Mouse (Mus musculus) heart, adult 2 months (tissue): ENCODE measurements at regions not wholly inside any gene's neighbourhood (a gene's known extent, or its start where the extent isn't known, plus 50 kb on each side); places are given as distances from the start of the nearest gene placed in this dataset.
A peak's percentile ranks its signal among the peaks of the same experiment; 100 is the strongest.

Source experiments
- DNase-seq, 2 experiments: peaks; one replicate each; pipeline ENCODE4 v3.0.0; 2021
- H3K27ac ChIP-seq: fragments of 200-600 bp; 2 replicates; pipeline ENCODE4 v1.8.1; 2022
- H3K27me3 ChIP-seq: fragments of 200-500 bp; 2 replicates; pipeline ENCODE4 v1.6.1; 2012; ENCODE audit warnings: mild to moderate bottlenecking, low read length, inconsistent platforms, mixed read lengths; ENCODE audit not compliant: control insufficient read depth, insufficient read depth
- H3K36me3 ChIP-seq: fragments of 200-500 bp; 2 replicates; pipeline ENCODE4 v1.6.1; 2012; ENCODE audit warnings: low read length, inconsistent platforms; ENCODE audit not compliant: control insufficient read depth, insufficient read depth
- H3K4me1 ChIP-seq: fragments of 200-500 bp; 2 replicates; pipeline ENCODE4 v1.6.1; 2011; ENCODE audit warnings: low read length; ENCODE audit not compliant: control insufficient read depth, insufficient read depth
- H3K4me3 ChIP-seq: fragments of 200-600 bp; 2 replicates; pipeline ENCODE4 v1.8.1; 2022
- H3K79me2 ChIP-seq: fragments of 200-500 bp; replicated peaks from 2 replicates; pipeline ENCODE4 v1.6.1; 2012; ENCODE audit warnings: mild to moderate bottlenecking, inconsistent platforms, low read length, moderate library complexity, mixed read lengths; ENCODE audit not compliant: control insufficient read depth, insufficient read depth
- H3K9ac ChIP-seq: fragments of 200-500 bp; 2 replicates; pipeline ENCODE4 v1.6.1; 2012; ENCODE audit warnings: low read depth, mild to moderate bottlenecking, control low read depth, inconsistent platforms, low read length, mixed read lengths
- CTCF ChIP-seq: fragments of 200-600 bp; IDR thresholded peaks from 2 replicates; pipeline ENCODE4 v1.8.1; 2022; ENCODE audit warnings: antibody characterized with exemption, mild to moderate bottlenecking, moderate library complexity
- EP300 ChIP-seq: fragments of 200-500 bp; IDR thresholded peaks from 2 replicates; pipeline ENCODE4 v1.6.1; 2011; ENCODE audit warnings: low read depth, low read length, control low read depth; ENCODE audit not compliant: insufficient read depth
- POLR2A ChIP-seq: fragments of 200-500 bp; IDR thresholded peaks from 2 replicates; pipeline ENCODE4 v1.6.1; 2011; ENCODE audit warnings: mild to moderate bottlenecking, low read depth, low read length, control low read depth; ENCODE audit not compliant: insufficient read depth
- WGBS: fragments of 180-500 bp; shearing (Covaris S2); methylation state at CpG from one replicate; pipeline ENCODE4 v1.1.7; 2018; 5-methylcytosine and 5-hydroxymethylcytosine counted together
- intact Hi-C: fragments of 180-260 bp; cut with DNase I; formaldehyde crosslinking; loops from one replicate; pipeline ENCODE4 v1.15.1; 2025

GRCm38 (mm10) chr3:39528087-39528486, 641.3 kb downstream of the Fat4 start:
- H3K36me3 ChIP-seq, result no peaks in the 10 kb centered on the region
- H3K79me2 ChIP-seq, result no peaks in the 10 kb centered on the region
- 87% methylated on average over 5 of the region's 5 CpGs for WGBS
- intact Hi-C loops, result no loop called here
- TF ChIP-seq POLR2A, result no peak
- TF ChIP-seq CTCF, result no peak
- no peak for TF ChIP-seq EP300
- H3K27me3 ChIP-seq, result no peaks in the 10 kb centered on the region
- no peak overlapping the region for H3K4me3 ChIP-seq
- no peak overlapping the region for H3K9ac ChIP-seq
- H3K27ac ChIP-seq, result no peak overlapping the region
- no peaks in the 10 kb centered on the region for H3K4me1 ChIP-seq
- no peak for DNase-seq

DNA sequence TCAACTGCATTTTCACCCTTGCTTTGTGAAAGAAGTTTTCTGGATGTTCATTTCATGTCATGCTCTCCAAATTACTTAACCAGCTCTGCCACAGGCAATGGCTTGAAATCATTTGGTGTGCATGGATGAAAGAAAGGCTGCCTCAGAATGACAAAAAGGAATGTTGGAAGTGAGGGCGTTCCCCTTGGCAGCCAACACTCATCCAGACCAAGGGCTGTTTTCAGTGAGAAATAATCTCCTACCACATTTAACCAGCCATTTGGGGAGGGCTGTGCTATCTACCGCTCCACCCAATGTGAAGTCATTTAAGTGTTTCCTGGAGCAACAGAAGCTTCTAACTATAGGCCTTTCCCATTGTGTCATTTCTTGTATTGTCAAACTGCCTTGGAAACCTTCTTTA, 650.8 kb downstream of the Fat4 start:
- Histone ChIP-seq H3K4me3 (no peak overlapping the region), H3K4me1 (no peaks in the 10 kb centered on the region), H3K27me3 (no peaks in the 10 kb centered on the region), H3K79me2 (no peaks in the 10 kb centered on the region), H3K9ac (no peak overlapping the region), H3K27ac (no peak overlapping the region), H3K36me3 (no peaks in the 10 kb centered on the region)
- DNase-seq, result peak in 1 of 2 experiments; percentile 4
- intact Hi-C loops, result no loop called here
- TF ChIP-seq EP300, result no peak
- no peak for TF ChIP-seq CTCF
- TF ChIP-seq POLR2A, result no peak
- WGBS, result 29% methylated on average over 2 of the region's 2 CpGs

DNA sequence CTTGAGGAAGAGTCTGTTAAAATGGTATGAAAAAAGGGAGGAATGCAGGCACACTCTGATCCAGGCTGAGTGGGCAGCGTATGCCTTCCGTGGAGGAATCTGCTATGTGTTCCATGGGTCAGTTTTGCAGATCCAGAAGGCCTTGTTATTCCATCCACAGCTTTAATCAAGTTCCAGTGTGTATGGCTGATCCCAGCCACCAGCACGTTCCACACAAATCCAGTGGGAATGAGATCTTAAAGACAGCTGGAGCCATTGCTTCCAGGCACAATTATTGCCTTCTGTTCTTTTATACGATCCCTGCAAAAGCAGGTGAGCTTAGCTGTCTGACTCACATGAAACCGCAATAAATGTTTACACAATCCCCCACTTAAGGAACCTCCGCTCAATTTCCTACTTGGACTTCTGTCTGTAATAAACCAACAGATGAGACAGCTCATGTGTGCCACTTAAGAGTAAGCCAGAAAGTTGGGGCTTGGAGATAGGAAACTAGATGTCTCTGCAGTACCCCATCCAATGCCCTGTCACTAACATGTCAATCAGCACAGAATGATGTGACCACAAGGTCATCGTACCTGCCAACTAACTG, 653.9 kb downstream of the Fat4 start:
- Histone ChIP-seq H3K36me3 (no peaks in the 10 kb centered on the region), H3K27me3 (no peaks in the 10 kb centered on the region), H3K4me3 (no peak overlapping the region), H3K9ac (no peak overlapping the region), H3K4me1 (no peaks in the 10 kb centered on the region), H3K27ac (no peak overlapping the region), H3K79me2 (no peaks in the 10 kb centered on the region)
- 84% methylated on average over 7 of the region's 7 CpGs for WGBS
- TF ChIP-seq CTCF, result no peak
- TF ChIP-seq EP300, result no peak
- TF ChIP-seq POLR2A, result no peak
- no peak for DNase-seq
- intact Hi-C loops, result no loop called here

GRCm38 (mm10) chr3:39559460-39560041, 672.8 kb downstream of the Fat4 start:
- H3K79me2 ChIP-seq, result no peaks in the 10 kb centered on the region
- DNase-seq, result no peak
- intact Hi-C loops, result no loop called here
- WGBS, result 84% methylated on average over 3 of the region's 3 CpGs
- no peak overlapping the region for H3K27ac ChIP-seq
- no peaks in the 10 kb centered on the region for H3K36me3 ChIP-seq
- H3K4me3 ChIP-seq, result no peak overlapping the region
- no peak for TF ChIP-seq EP300
- TF ChIP-seq POLR2A, result no peak
- TF ChIP-seq CTCF, result no peak
- no peaks in the 10 kb centered on the region for H3K4me1 ChIP-seq
- no peaks in the 10 kb centered on the region for H3K27me3 ChIP-seq
- no peak overlapping the region for H3K9ac ChIP-seq

GRCm38 (mm10) chr3:39560951-39561350, 674.2 kb downstream of the Fat4 start:
- Histone ChIP-seq H3K9ac (no peak overlapping the region), H3K79me2 (no peaks in the 10 kb centered on the region), H3K27me3 (no peaks in the 10 kb centered on the region), H3K4me3 (no peak overlapping the region), H3K36me3 (no peaks in the 10 kb centered on the region), H3K4me1 (no peaks in the 10 kb centered on the region), H3K27ac (no peak overlapping the region)
- WGBS, result 75% methylated on average over 1 of the region's 1 CpGs
- no peak for DNase-seq
- intact Hi-C loops, result no loop called here
- TF ChIP-seq CTCF, result no peak
- no peak for TF ChIP-seq EP300
- TF ChIP-seq POLR2A, result no peak

DNA sequence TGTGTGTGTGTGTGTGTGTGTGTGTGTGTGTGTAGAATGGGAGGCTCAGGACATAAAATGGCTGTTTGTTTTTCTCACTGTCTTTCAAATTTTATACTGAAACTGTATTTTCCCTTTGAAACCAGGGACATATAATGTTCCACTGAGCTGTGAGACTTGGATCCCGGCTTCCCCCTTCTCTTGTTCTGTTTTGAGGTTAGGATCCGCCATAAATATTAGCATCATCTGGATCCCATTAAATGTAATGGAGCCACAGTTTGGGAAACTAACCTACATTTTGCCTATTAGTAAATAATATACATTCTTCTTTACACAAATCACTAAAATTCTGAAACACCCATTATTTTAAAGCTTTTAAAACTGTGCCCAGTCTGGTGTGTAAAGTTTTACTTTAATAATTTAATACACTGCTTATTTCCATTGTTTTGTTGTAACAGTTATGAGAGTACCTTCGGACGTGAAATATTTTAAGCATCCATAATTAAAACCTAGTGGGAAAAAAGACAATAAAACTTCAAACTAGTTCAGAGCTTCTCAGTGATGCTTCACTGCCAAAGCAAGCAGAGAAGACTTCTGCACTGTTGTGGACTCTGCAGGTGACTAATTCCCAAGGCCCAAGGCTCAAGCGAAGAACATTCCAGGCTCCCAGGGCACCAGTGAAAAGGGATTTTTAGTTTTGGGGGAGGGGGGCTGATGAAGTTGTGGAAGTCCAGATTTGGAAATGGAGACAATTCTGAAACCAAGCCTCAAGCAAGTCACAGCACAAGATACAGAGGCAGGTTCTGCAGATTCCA, 684.9 kb downstream of the Fat4 start:
- 91% methylated on average over 5 of the region's 5 CpGs for WGBS
- no peaks in the 10 kb centered on the region for H3K79me2 ChIP-seq
- no peak overlapping the region for H3K27ac ChIP-seq
- no peak overlapping the region for H3K9ac ChIP-seq
- no peak overlapping the region for H3K4me3 ChIP-seq
- H3K36me3 ChIP-seq, result no peaks in the 10 kb centered on the region
- TF ChIP-seq CTCF, result no peak
- TF ChIP-seq EP300, result no peak
- H3K4me1 ChIP-seq, result no peaks in the 10 kb centered on the region
- DNase-seq, result no peak
- intact Hi-C loops, result no loop called here
- H3K27me3 ChIP-seq, result no peaks in the 10 kb centered on the region
